Mouse (Mus musculus): ENCODE data around the gene Nfyc.

DNA sequence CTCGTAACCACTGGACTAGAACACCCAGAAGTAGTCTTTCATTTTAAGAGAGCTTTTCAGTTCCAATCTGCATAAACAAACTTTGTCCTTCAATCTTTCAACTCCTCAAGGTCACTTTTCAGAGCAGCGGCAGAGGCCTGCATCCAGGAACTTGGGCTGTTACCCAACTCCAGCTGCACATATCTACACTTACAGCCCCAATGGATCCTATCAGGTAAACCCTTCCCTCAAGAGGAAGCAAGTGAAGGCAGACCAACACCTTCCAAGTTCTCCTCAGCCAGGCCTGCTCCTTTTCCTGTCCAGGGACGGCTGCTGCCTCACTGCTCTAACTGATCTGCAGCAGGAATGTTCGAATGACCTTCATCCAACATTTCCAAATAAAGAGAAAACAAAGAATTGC lies 17.2 kb downstream of the Nfyc start:
- TF ChIP-seq GATA1 (IDR thresholded peaks at IDR 0.05; ENCODE audit: low read length) (no peak), TAL1 (IDR thresholded peaks at IDR 0.05; ENCODE audit: low read length) (no peak)
